Mouse (Mus musculus) hindlimb bud, embryonic 11.5 days (tissue): Measurements from ENCODE around the gene Bmpr1a.
"Not testable (repeated sequence)": the region's sequence is repeated elsewhere in the genome, so short reads cannot be mapped to it uniquely, and the experiment has no call there.

Experiments
- DNase-seq: peaks from one replicate; pipeline ENCODE4 v3.0.0-alpha.2; 2012; ENCODE audit warnings: low read depth, low spot score; ENCODE audit errors: extremely low spot score

Gene Bmpr1a

GRCm38 (mm10) chr14:34399301-34399700, 103.8 kb downstream of the Bmpr1a start:
- no peak for DNase-seq

GRCm38 (mm10) chr14:34398901-34399300, 104.2 kb downstream of the Bmpr1a start:
- DNase-seq, result no peak

- no peak for DNase-seq
Observed at GRCm38 (mm10) chr14:34397871-34398270, 105.3 kb downstream of the Bmpr1a start.

- no peak for DNase-seq
Observed at GRCm38 (mm10) chr14:34393295-34393694, 109.8 kb downstream of the Bmpr1a start.

- no peak for DNase-seq
Observed at GRCm38 (mm10) chr14:34382921-34383704, 120.0 kb downstream of the Bmpr1a start.

GRCm38 (mm10) chr14:34378560-34379331, 124.4 kb downstream of the Bmpr1a start:
- peak; percentile 22 for DNase-seq

- no peak for DNase-seq
Observed at GRCm38 (mm10) chr14:34377121-34377520, 126.0 kb downstream of the Bmpr1a start.

GRCm38 (mm10) chr14:34375941-34376340, 127.2 kb downstream of the Bmpr1a start:
- DNase-seq, result no peak

GRCm38 (mm10) chr14:34375415-34375904, 127.7 kb downstream of the Bmpr1a start, which contains the start of gene Mmrn2:
Mmrn2 (plus strand) TSS chr14:34375465.
- no peak for DNase-seq

GRCm38 (mm10) chr14:34374577-34374976, 128.6 kb downstream of the Bmpr1a start, which contains the start of gene Sncg:
Sncg (minus strand) TSS chr14:34374789.
- no peak for DNase-seq

- no peak for DNase-seq
Observed at GRCm38 (mm10) chr14:34373581-34373980, 129.6 kb downstream of the Bmpr1a start.

GRCm38 (mm10) chr14:34372646-34373045, 130.5 kb downstream of the Bmpr1a start:
- no peak for DNase-seq

GRCm38 (mm10) chr14:34371763-34372162, 131.4 kb downstream of the Bmpr1a start:
- DNase-seq, result no peak

GRCm38 (mm10) chr14:34370921-34371320, 132.2 kb downstream of the Bmpr1a start:
- DNase-seq, result no peak

- DNase-seq, result no peak
Observed at GRCm38 (mm10) chr14:34370203-34370602, 132.9 kb downstream of the Bmpr1a start.

GRCm38 (mm10) chr14:34365147-34365507, 138.0 kb downstream of the Bmpr1a start:
- no peak for DNase-seq

GRCm38 (mm10) chr14:34364254-34365146, 138.6 kb downstream of the Bmpr1a start:
- DNase-seq, result not testable (repeated sequence)

GRCm38 (mm10) chr14:34363490-34364253, 139.5 kb downstream of the Bmpr1a start:
- no peak for DNase-seq

- DNase-seq, result no peak
Observed at GRCm38 (mm10) chr14:34362726-34363445, 140.3 kb downstream of the Bmpr1a start.
